Mouse (Mus musculus) olfactory bulb, adult 2 months (tissue): Measurements from ENCODE around the gene Gm20532.

ENCODE experiments used
- CTCF ChIP-seq: fragments of 200-500 bp; IDR thresholded peaks from 2 replicates; pipeline ENCODE4 v1.5.1; 2012; ENCODE audit warnings: low read depth, mild to moderate bottlenecking, low read length, moderate library complexity; ENCODE audit not compliant: insufficient read depth
- POLR2A ChIP-seq: fragments of 200-500 bp; IDR thresholded peaks from 2 replicates; pipeline ENCODE4 v1.6.1; 2012; ENCODE audit warnings: mild to moderate bottlenecking, low read depth, low read length, moderate library complexity; ENCODE audit not compliant: insufficient read depth

DNA sequence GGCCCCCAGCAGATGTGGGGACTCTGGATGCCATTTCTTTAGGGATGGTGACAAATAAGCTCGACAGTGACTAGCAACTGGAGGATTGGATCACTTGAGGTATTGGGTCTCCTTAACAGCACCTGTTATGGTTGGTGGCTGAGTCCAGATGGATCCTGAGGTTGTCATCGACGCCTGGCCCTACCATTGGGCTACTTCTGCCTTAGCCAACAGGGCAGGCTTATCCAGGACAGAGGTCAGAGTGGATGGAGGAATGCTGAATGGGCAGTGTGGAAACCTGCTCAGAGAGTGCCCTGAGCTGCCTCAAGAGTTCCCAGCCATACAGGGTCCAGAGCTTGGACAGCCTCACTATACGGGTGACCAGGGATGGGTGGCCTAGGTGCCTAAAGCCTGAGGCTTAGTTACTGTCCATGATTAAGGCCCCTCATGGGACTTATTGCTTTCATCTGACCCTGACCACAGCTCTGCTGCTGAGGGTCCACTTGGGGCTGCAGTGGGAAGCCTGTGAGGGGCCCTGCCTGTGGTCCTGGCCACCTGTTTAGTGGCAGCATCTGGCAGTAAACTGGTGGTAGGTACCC, 47.6 kb downstream of the Gm20532 start:
- TF ChIP-seq CTCF (no peak), POLR2A (no peak)
